Mouse (Mus musculus) right cerebral cortex, postnatal 36 days (tissue): ENCODE measurements around the gene Bcas2.
"Not testable (repeated sequence)": the region's sequence is repeated elsewhere in the genome, so short reads cannot be mapped to it uniquely, and the experiment has no call there.

Experiments
- DNase-seq, 2 experiments: peaks; one replicate each; pipeline ENCODE4 v3.0.0; 2022; ENCODE audit warnings: low spot score in 2 of 2, mixed read lengths in 1 of 2

The Bcas2 gene

GRCm38 (mm10) chr3:103214593-103215285, 43.3 kb downstream of the Bcas2 start:
- no peak for DNase-seq

GRCm38 (mm10) chr3:103215399-103215798, 43.9 kb downstream of the Bcas2 start:
- not testable (repeated sequence) for DNase-seq

- DNase-seq, result no peak
Observed at GRCm38 (mm10) chr3:103221435-103221834, 50.0 kb downstream of the Bcas2 start.

GRCm38 (mm10) chr3:103223752-103224151, 52.3 kb downstream of the Bcas2 start:
- no peak for DNase-seq

- no peak for DNase-seq
Observed at GRCm38 (mm10) chr3:103224231-103224765, 52.8 kb downstream of the Bcas2 start.

GRCm38 (mm10) chr3:103227729-103228128, 56.3 kb downstream of the Bcas2 start:
- no peak for DNase-seq
